Mouse (Mus musculus): ENCODE results near the gene Fcho1. TPM values are rescaled to one million over a fixed set of nuclear protein-coding genes. Genes with fewer than 3 reads are reported as not detected.

Fcho1 gene
- polyA plus RNA-seq, 1 experiment from 2014 or later: 5.0 TPM

- DNase-seq (ENCODE audit: low spot score): no peak
- 2% methylated on average over 23 of the region's 23 CpGs for WGBS
Measured at GRCm38 (mm10) chr8:71686143-71686734, 39.3 kb downstream of the Fcho1 start.

GRCm38 (mm10) chr8:71685573-71685972 is 39.9 kb downstream of the Fcho1 start:
- DNase-seq (ENCODE audit: low spot score): peak; percentile 35
- H3K9ac ChIP-seq (replicated peaks; ENCODE audit: low read length): no peak overlapping the region
- H3K4me2 ChIP-seq (ENCODE audit: low read depth, low read length): peak overlapping the region; percentile 26
- 2% methylated on average over 29 of the region's 29 CpGs for WGBS
- H3K4me1 ChIP-seq (ENCODE audit: control insufficient read depth, insufficient read depth, low read length): peaks cover under 1% of the 10 kb centered on the region
- H3K36me3 ChIP-seq (replicated peaks; ENCODE audit: control insufficient read depth, insufficient read depth, low read depth, low read length): no peaks in the 10 kb centered on the region
- ATAC-seq (replicated peaks; ENCODE audit: insufficient number of reproducible peaks, low FRiP score, low TSS enrichment, low read depth): no peak
- peaks cover 100% of the 10 kb centered on the region for H3K27me3 ChIP-seq (ENCODE audit: control insufficient read depth, insufficient read depth, low read length)
- H3K4me3 ChIP-seq (ENCODE audit: low read depth, low read length): 0 out of 2 replicates have a peak overlapping the region, but pooled peaks have one; percentile 11
- no peaks in the 10 kb centered on the region for H3K9me3 ChIP-seq (replicated peaks; ENCODE audit: control insufficient read depth, low read length)
- H3K27ac ChIP-seq (replicated peaks; ENCODE audit: low read depth, low read length): no peak overlapping the region

More at GRCm38 (mm10) chr8:71686143-71686734, 39.3 kb downstream of the Fcho1 start:
- H3K27me3 ChIP-seq (ENCODE audit: control insufficient read depth, insufficient read depth, low read length): peaks cover 100% of the 10 kb centered on the region
- H3K9me3 ChIP-seq (replicated peaks; ENCODE audit: control insufficient read depth, low read length): no peaks in the 10 kb centered on the region
- no peak overlapping the region for H3K27ac ChIP-seq (replicated peaks; ENCODE audit: low read depth, low read length)
- H3K4me2 ChIP-seq (ENCODE audit: low read depth, low read length): no peak overlapping the region
- H3K36me3 ChIP-seq (replicated peaks; ENCODE audit: control insufficient read depth, insufficient read depth, low read depth, low read length): no peaks in the 10 kb centered on the region
- H3K4me1 ChIP-seq (ENCODE audit: control insufficient read depth, insufficient read depth, low read length): no peaks in the 10 kb centered on the region
- H3K4me3 ChIP-seq (ENCODE audit: low read depth, low read length): no peak overlapping the region; the same call in 1 of the 2 replicates
- no peak overlapping the region for H3K9ac ChIP-seq (replicated peaks; ENCODE audit: low read length)
- peak; percentile 53; the same call in 1 of the 2 replicates for ATAC-seq (replicated peaks; ENCODE audit: insufficient number of reproducible peaks, low FRiP score, low TSS enrichment, low read depth)

DNA sequence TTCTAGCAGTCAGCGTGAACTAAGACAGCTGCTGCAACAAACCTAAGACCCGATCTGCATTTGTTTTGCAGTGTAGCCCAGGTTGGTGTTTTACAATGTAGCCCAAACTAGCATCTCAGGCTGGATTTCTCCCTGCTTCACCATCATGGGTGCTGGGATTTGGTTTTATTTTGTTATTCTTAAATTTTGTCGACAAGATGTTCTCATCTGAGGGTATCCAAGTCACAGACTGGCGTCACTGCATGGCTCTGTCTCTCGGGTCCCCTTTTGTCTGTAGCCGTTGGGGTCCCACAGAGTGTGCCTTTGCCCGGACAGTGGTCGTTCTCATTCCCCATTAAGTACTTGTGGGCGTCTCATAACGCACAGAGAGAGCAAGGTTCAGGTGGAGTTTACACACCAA is 40.8 kb downstream of the Fcho1 start:
- Histone ChIP-seq H3K4me3 (ENCODE audit: low read depth, low read length) (no peak overlapping the region), H3K4me1 (ENCODE audit: control insufficient read depth, insufficient read depth, low read length) (peaks cover 3% of the 10 kb centered on the region), H3K36me3 (replicated peaks; ENCODE audit: control insufficient read depth, insufficient read depth, low read depth, low read length) (no peaks in the 10 kb centered on the region), H3K9me3 (replicated peaks; ENCODE audit: control insufficient read depth, low read length) (no peaks in the 10 kb centered on the region), H3K4me2 (ENCODE audit: low read depth, low read length) (no peak overlapping the region), H3K9ac (replicated peaks; ENCODE audit: low read length) (no peak overlapping the region), H3K27me3 (ENCODE audit: control insufficient read depth, insufficient read depth, low read length) (peaks cover 98% of the 10 kb centered on the region), H3K27ac (replicated peaks; ENCODE audit: low read depth, low read length) (no peak overlapping the region)
- ATAC-seq (replicated peaks; ENCODE audit: insufficient number of reproducible peaks, low FRiP score, low TSS enrichment, low read depth) (no peak), DNase-seq (ENCODE audit: low spot score) (no peak)
- WGBS: 11% methylated on average over 10 of the region's 10 CpGs

- Histone ChIP-seq H3K4me1 (ENCODE audit: control insufficient read depth, insufficient read depth, low read length) (peaks cover 3% of the 10 kb centered on the region), H3K9me3 (replicated peaks; ENCODE audit: control insufficient read depth, low read length) (no peaks in the 10 kb centered on the region), H3K36me3 (replicated peaks; ENCODE audit: control insufficient read depth, insufficient read depth, low read depth, low read length) (no peaks in the 10 kb centered on the region), H3K4me2 (ENCODE audit: low read depth, low read length) (no peak overlapping the region), H3K4me3 (ENCODE audit: low read depth, low read length) (no peak overlapping the region), H3K9ac (replicated peaks; ENCODE audit: low read length) (no peak overlapping the region), H3K27me3 (ENCODE audit: control insufficient read depth, insufficient read depth, low read length) (peaks cover 98% of the 10 kb centered on the region), H3K27ac (replicated peaks; ENCODE audit: low read depth, low read length) (no peak overlapping the region)
- ATAC-seq (replicated peaks; ENCODE audit: insufficient number of reproducible peaks, low FRiP score, low TSS enrichment, low read depth) (no peak), DNase-seq (ENCODE audit: low spot score) (no peak)
- WGBS: 62% methylated on average over 12 of the region's 12 CpGs
Measured at GRCm38 (mm10) chr8:71682832-71683231, 42.7 kb downstream of the Fcho1 start.

GRCm38 (mm10) chr8:71681369-71681915 is 44.1 kb downstream of the Fcho1 start:
- Histone ChIP-seq H3K4me2 (ENCODE audit: low read depth, low read length) (no peak overlapping the region), H3K27me3 (ENCODE audit: control insufficient read depth, insufficient read depth, low read length) (peaks cover 89% of the 10 kb centered on the region), H3K9me3 (replicated peaks; ENCODE audit: control insufficient read depth, low read length) (no peaks in the 10 kb centered on the region), H3K36me3 (replicated peaks; ENCODE audit: control insufficient read depth, insufficient read depth, low read depth, low read length) (no peaks in the 10 kb centered on the region), H3K27ac (replicated peaks; ENCODE audit: low read depth, low read length) (no peak overlapping the region), H3K9ac (replicated peaks; ENCODE audit: low read length) (no peak overlapping the region), H3K4me3 (ENCODE audit: low read depth, low read length) (no peak overlapping the region), H3K4me1 (ENCODE audit: control insufficient read depth, insufficient read depth, low read length) (peaks cover 3% of the 10 kb centered on the region)
- WGBS: 1% methylated on average over 18 of the region's 18 CpGs
- ATAC-seq (replicated peaks; ENCODE audit: insufficient number of reproducible peaks, low FRiP score, low TSS enrichment, low read depth) (no peak), DNase-seq (ENCODE audit: low spot score) (no peak)

- H3K27ac ChIP-seq (replicated peaks; ENCODE audit: low read depth, low read length): no peak overlapping the region
- no peaks in the 10 kb centered on the region for H3K9me3 ChIP-seq (replicated peaks; ENCODE audit: control insufficient read depth, low read length)
- WGBS: 2% methylated on average over 21 of the region's 21 CpGs
- H3K4me1 ChIP-seq (ENCODE audit: control insufficient read depth, insufficient read depth, low read length): peaks cover 3% of the 10 kb centered on the region
- no peaks in the 10 kb centered on the region for H3K36me3 ChIP-seq (replicated peaks; ENCODE audit: control insufficient read depth, insufficient read depth, low read depth, low read length)
- H3K27me3 ChIP-seq (ENCODE audit: control insufficient read depth, insufficient read depth, low read length): peaks cover 82% of the 10 kb centered on the region
- H3K9ac ChIP-seq (replicated peaks; ENCODE audit: low read length): no peak overlapping the region
- DNase-seq (ENCODE audit: low spot score) (no peak), ATAC-seq (replicated peaks; ENCODE audit: insufficient number of reproducible peaks, low FRiP score, low TSS enrichment, low read depth) (no peak)
- peak overlapping the region; percentile 10; the same call in 1 of the 2 replicates for H3K4me2 ChIP-seq (ENCODE audit: low read depth, low read length)
- no peak overlapping the region for H3K4me3 ChIP-seq (ENCODE audit: low read depth, low read length)
Measured at GRCm38 (mm10) chr8:71680471-71680870, 45.0 kb downstream of the Fcho1 start.

DNA sequence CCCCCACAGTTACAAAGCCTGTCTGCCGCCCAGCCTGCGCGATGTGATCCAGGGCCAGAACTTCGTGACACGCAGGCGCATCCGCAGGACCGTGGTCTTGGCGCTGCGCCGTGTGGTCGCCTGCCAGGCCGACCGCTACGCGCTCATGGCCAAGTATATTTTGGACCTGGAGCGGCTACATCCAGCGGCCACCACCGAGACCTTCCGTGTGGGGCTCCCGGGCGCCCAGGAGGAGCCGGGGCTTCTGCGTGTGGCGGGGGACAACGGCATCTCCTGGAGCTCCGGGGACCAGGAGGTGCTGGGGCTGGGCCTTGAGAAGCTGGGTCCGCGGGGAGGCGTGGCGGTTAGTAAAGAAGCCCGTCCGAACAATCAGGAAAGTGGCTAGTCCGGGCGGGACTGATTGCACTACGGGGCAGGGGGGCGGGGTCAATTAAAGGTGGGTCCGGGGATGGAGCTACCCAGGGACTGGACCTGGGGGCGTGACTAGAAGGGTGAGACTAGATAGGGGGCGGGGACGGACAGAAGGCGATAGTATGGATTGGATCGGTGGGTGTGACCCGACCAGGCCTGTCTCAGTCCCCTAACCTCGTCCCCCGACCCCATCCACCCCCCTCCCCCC is 45.9 kb downstream of the Fcho1 start:
- H3K4me1 ChIP-seq (ENCODE audit: control insufficient read depth, insufficient read depth, low read length): peaks cover 3% of the 10 kb centered on the region
- H3K9me3 ChIP-seq (replicated peaks; ENCODE audit: control insufficient read depth, low read length): no peaks in the 10 kb centered on the region
- DNase-seq (ENCODE audit: low spot score) (no peak), ATAC-seq (replicated peaks; ENCODE audit: insufficient number of reproducible peaks, low FRiP score, low TSS enrichment, low read depth) (no peak)
- peaks cover 77% of the 10 kb centered on the region for H3K27me3 ChIP-seq (ENCODE audit: control insufficient read depth, insufficient read depth, low read length)
- no peak overlapping the region for H3K27ac ChIP-seq (replicated peaks; ENCODE audit: low read depth, low read length)
- no peak overlapping the region for H3K9ac ChIP-seq (replicated peaks; ENCODE audit: low read length)
- H3K4me3 ChIP-seq (ENCODE audit: low read depth, low read length): peak overlapping the region; percentile 6; the same call in 1 of the 2 replicates
- H3K36me3 ChIP-seq (replicated peaks; ENCODE audit: control insufficient read depth, insufficient read depth, low read depth, low read length): no peaks in the 10 kb centered on the region
- peak overlapping the region; percentile 40 for H3K4me2 ChIP-seq (ENCODE audit: low read depth, low read length)
- under 1% methylated on average over 44 of the region's 46 CpGs for WGBS

DNA sequence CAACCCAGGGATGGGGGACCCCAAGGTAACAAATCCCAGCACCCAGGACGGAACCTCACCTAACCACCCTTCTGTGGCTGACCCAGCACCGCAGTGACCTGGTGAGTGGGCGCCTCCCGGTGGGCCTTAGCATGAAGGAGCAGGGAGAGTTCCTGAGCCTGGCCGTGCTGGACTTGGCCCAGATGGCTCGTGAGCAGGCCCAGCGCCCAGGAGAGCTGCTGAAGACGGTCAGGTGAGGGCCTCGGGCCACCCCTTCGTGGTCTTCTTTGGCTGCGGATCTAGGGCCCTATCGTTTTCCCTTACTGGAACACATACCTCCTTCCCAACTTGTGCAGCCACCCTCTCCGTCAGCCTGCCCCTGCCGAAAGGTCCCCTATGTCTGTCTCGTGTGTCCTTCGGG is 46.4 kb downstream of the Fcho1 start:
- WGBS: 12% methylated on average over 16 of the region's 16 CpGs
- Histone ChIP-seq H3K9me3 (replicated peaks; ENCODE audit: control insufficient read depth, low read length) (no peaks in the 10 kb centered on the region), H3K27me3 (ENCODE audit: control insufficient read depth, insufficient read depth, low read length) (peaks cover 71% of the 10 kb centered on the region), H3K4me3 (ENCODE audit: low read depth, low read length) (no peak overlapping the region), H3K4me1 (ENCODE audit: control insufficient read depth, insufficient read depth, low read length) (peaks cover 3% of the 10 kb centered on the region), H3K27ac (replicated peaks; ENCODE audit: low read depth, low read length) (no peak overlapping the region), H3K4me2 (ENCODE audit: low read depth, low read length) (peak overlapping the region; percentile 40), H3K9ac (replicated peaks; ENCODE audit: low read length) (no peak overlapping the region), H3K36me3 (replicated peaks; ENCODE audit: control insufficient read depth, insufficient read depth, low read depth, low read length) (no peaks in the 10 kb centered on the region)
- no peak for ATAC-seq (replicated peaks; ENCODE audit: insufficient number of reproducible peaks, low FRiP score, low TSS enrichment, low read depth)
- DNase-seq (ENCODE audit: low spot score): no peak
